Mouse (Mus musculus): ENCODE measurements around the gene Hoxb1. TPM values are rescaled to one million over a fixed set of nuclear protein-coding genes. Genes with fewer than 3 reads are reported as not detected.

Hoxb1 gene
- polyA plus RNA-seq, 1 experiment from 2014 or later: not detected

GRCm38 (mm10) chr11:96338957-96339855 is 26.3 kb upstream of the Hoxb1 start:
- Histone ChIP-seq H3K4me1 (ENCODE audit: control insufficient read depth, insufficient read depth, low read length) (peaks cover 47% of the 10 kb centered on the region), H3K4me3 (replicated peaks; ENCODE audit: low read length) (peak overlapping the region; percentile 17), H3K27ac (ENCODE audit: low read length) (peak overlapping the region; percentile 97), H3K4me2 (ENCODE audit: low read depth, low read length) (peak overlapping the region; percentile 59), H3K9ac (ENCODE audit: low read length) (peak overlapping the region; percentile 58), H3K27me3 (ENCODE audit: control insufficient read depth, insufficient read depth, low read length) (peaks cover 12% of the 10 kb centered on the region), H3K9me3 (replicated peaks; ENCODE audit: control insufficient read depth, low read length) (no peaks in the 10 kb centered on the region), H3K36me3 (ENCODE audit: control insufficient read depth, insufficient read depth, low read length) (no peaks in the 10 kb centered on the region)
- WGBS: 33% methylated on average over 7 of the region's 7 CpGs
- ATAC-seq (ENCODE audit: insufficient read depth, low FRiP score): no peak

- peak overlapping the region; percentile 50 for H3K4me3 ChIP-seq (replicated peaks; ENCODE audit: low read length)
- WGBS: under 1% methylated on average over 33 of the region's 36 CpGs
Measured at GRCm38 (mm10) chr11:96340698-96341365, 24.7 kb upstream of the Hoxb1 start.

GRCm38 (mm10) chr11:96341701-96342575 is 23.6 kb upstream of the Hoxb1 start:
- Histone ChIP-seq H3K9me3 (replicated peaks; ENCODE audit: control insufficient read depth, low read length) (no peaks in the 10 kb centered on the region), H3K9ac (ENCODE audit: low read length) (peak overlapping the region; percentile 84), H3K36me3 (ENCODE audit: control insufficient read depth, insufficient read depth, low read length) (no peaks in the 10 kb centered on the region), H3K4me1 (ENCODE audit: control insufficient read depth, insufficient read depth, low read length) (peaks cover 48% of the 10 kb centered on the region), H3K4me3 (replicated peaks; ENCODE audit: low read length) (peak overlapping the region; percentile 50), H3K4me2 (ENCODE audit: low read depth, low read length) (peak overlapping the region; percentile 59), H3K27ac (ENCODE audit: low read length) (peak overlapping the region; percentile 97), H3K27me3 (ENCODE audit: control insufficient read depth, insufficient read depth, low read length) (peaks cover 29% of the 10 kb centered on the region)
- WGBS: 2% methylated on average over 40 of the region's 40 CpGs
- ATAC-seq (ENCODE audit: insufficient read depth, low FRiP score): no peak

More at GRCm38 (mm10) chr11:96340698-96341365, 24.7 kb upstream of the Hoxb1 start:
- peaks cover 22% of the 10 kb centered on the region for H3K27me3 ChIP-seq (ENCODE audit: control insufficient read depth, insufficient read depth, low read length)
- H3K36me3 ChIP-seq (ENCODE audit: control insufficient read depth, insufficient read depth, low read length): no peaks in the 10 kb centered on the region
- peak overlapping the region; percentile 59 for H3K4me2 ChIP-seq (ENCODE audit: low read depth, low read length)
- H3K27ac ChIP-seq (ENCODE audit: low read length): peak overlapping the region; percentile 97
- peak; percentile 78 for ATAC-seq (ENCODE audit: insufficient read depth, low FRiP score)
- H3K9ac ChIP-seq (ENCODE audit: low read length): peak overlapping the region; percentile 84
- H3K9me3 ChIP-seq (replicated peaks; ENCODE audit: control insufficient read depth, low read length): no peaks in the 10 kb centered on the region
- peaks cover 47% of the 10 kb centered on the region for H3K4me1 ChIP-seq (ENCODE audit: control insufficient read depth, insufficient read depth, low read length)

- Histone ChIP-seq H3K27ac (ENCODE audit: low read length) (peak overlapping the region; percentile 97), H3K4me2 (ENCODE audit: low read depth, low read length) (peak overlapping the region; percentile 59), H3K4me1 (ENCODE audit: control insufficient read depth, insufficient read depth, low read length) (peaks cover 46% of the 10 kb centered on the region), H3K4me3 (replicated peaks; ENCODE audit: low read length) (peak overlapping the region; percentile 50), H3K9ac (ENCODE audit: low read length) (peak overlapping the region; percentile 84), H3K9me3 (replicated peaks; ENCODE audit: control insufficient read depth, low read length) (no peaks in the 10 kb centered on the region), H3K36me3 (ENCODE audit: control insufficient read depth, insufficient read depth, low read length) (no peaks in the 10 kb centered on the region), H3K27me3 (ENCODE audit: control insufficient read depth, insufficient read depth, low read length) (peaks cover 29% of the 10 kb centered on the region)
- ATAC-seq (ENCODE audit: insufficient read depth, low FRiP score): no peak
- 13% methylated on average over 4 of the region's 4 CpGs for WGBS
Measured at GRCm38 (mm10) chr11:96342576-96342930, 23.0 kb upstream of the Hoxb1 start.

- Histone ChIP-seq H3K9ac (ENCODE audit: low read length) (peak overlapping the region; percentile 69), H3K4me3 (replicated peaks; ENCODE audit: low read length) (peak overlapping the region; percentile 37; the same call in 1 of the 2 replicates), H3K4me2 (ENCODE audit: low read depth, low read length) (peak overlapping the region; percentile 59), H3K4me1 (ENCODE audit: control insufficient read depth, insufficient read depth, low read length) (peaks cover 46% of the 10 kb centered on the region), H3K27me3 (ENCODE audit: control insufficient read depth, insufficient read depth, low read length) (peaks cover 34% of the 10 kb centered on the region), H3K9me3 (replicated peaks; ENCODE audit: control insufficient read depth, low read length) (no peaks in the 10 kb centered on the region), H3K27ac (ENCODE audit: low read length) (peak overlapping the region; percentile 93), H3K36me3 (ENCODE audit: control insufficient read depth, insufficient read depth, low read length) (no peaks in the 10 kb centered on the region)
- WGBS: 30% methylated on average over 2 of the region's 2 CpGs
- ATAC-seq (ENCODE audit: insufficient read depth, low FRiP score): no peak
Measured at GRCm38 (mm10) chr11:96343206-96343745, 22.3 kb upstream of the Hoxb1 start.

- peaks cover 34% of the 10 kb centered on the region for H3K27me3 ChIP-seq (ENCODE audit: control insufficient read depth, insufficient read depth, low read length)
- no peak for ATAC-seq (ENCODE audit: insufficient read depth, low FRiP score)
- peak overlapping the region; percentile 93 for H3K27ac ChIP-seq (ENCODE audit: low read length)
- peak overlapping the region; percentile 37 for H3K4me3 ChIP-seq (replicated peaks; ENCODE audit: low read length)
- WGBS: 15% methylated on average over 40 of the region's 40 CpGs
- H3K4me1 ChIP-seq (ENCODE audit: control insufficient read depth, insufficient read depth, low read length): peaks cover 45% of the 10 kb centered on the region
- no peaks in the 10 kb centered on the region for H3K9me3 ChIP-seq (replicated peaks; ENCODE audit: control insufficient read depth, low read length)
- peak overlapping the region; percentile 59 for H3K4me2 ChIP-seq (ENCODE audit: low read depth, low read length)
- H3K36me3 ChIP-seq (ENCODE audit: control insufficient read depth, insufficient read depth, low read length): no peaks in the 10 kb centered on the region
- H3K9ac ChIP-seq (ENCODE audit: low read length): peak overlapping the region; percentile 73
Measured at GRCm38 (mm10) chr11:96344061-96344877, 21.3 kb upstream of the Hoxb1 start.

GRCm38 (mm10) chr11:96344878-96345159 is 20.7 kb upstream of the Hoxb1 start:
- Histone ChIP-seq H3K27ac (ENCODE audit: low read length) (peak overlapping the region; percentile 93), H3K36me3 (ENCODE audit: control insufficient read depth, insufficient read depth, low read length) (no peaks in the 10 kb centered on the region), H3K4me1 (ENCODE audit: control insufficient read depth, insufficient read depth, low read length) (peaks cover 45% of the 10 kb centered on the region), H3K4me3 (replicated peaks; ENCODE audit: low read length) (peak overlapping the region; percentile 37), H3K27me3 (ENCODE audit: control insufficient read depth, insufficient read depth, low read length) (peaks cover 33% of the 10 kb centered on the region), H3K9me3 (replicated peaks; ENCODE audit: control insufficient read depth, low read length) (no peaks in the 10 kb centered on the region), H3K4me2 (ENCODE audit: low read depth, low read length) (peak overlapping the region; percentile 59), H3K9ac (ENCODE audit: low read length) (peak overlapping the region; percentile 73)
- no peak for ATAC-seq (ENCODE audit: insufficient read depth, low FRiP score)
- 18% methylated on average over 6 of the region's 6 CpGs for WGBS

GRCm38 (mm10) chr11:96345220-96345892 is 20.2 kb upstream of the Hoxb1 start:
- WGBS: 5% methylated on average over 38 of the region's 56 CpGs
- Histone ChIP-seq H3K9me3 (replicated peaks; ENCODE audit: control insufficient read depth, low read length) (no peaks in the 10 kb centered on the region), H3K27me3 (ENCODE audit: control insufficient read depth, insufficient read depth, low read length) (peaks cover 37% of the 10 kb centered on the region), H3K4me1 (ENCODE audit: control insufficient read depth, insufficient read depth, low read length) (peaks cover 49% of the 10 kb centered on the region), H3K36me3 (ENCODE audit: control insufficient read depth, insufficient read depth, low read length) (no peaks in the 10 kb centered on the region), H3K4me2 (ENCODE audit: low read depth, low read length) (peak overlapping the region; percentile 59), H3K4me3 (replicated peaks; ENCODE audit: low read length) (peak overlapping the region; percentile 37), H3K27ac (ENCODE audit: low read length) (peak overlapping the region; percentile 93), H3K9ac (ENCODE audit: low read length) (peak overlapping the region; percentile 73)
- ATAC-seq (ENCODE audit: insufficient read depth, low FRiP score): no peak

Measured in stomach, embryonic 16.5 days (tissue).